Mouse (Mus musculus) myocyte (in vitro differentiated cells): ENCODE measurements at regions not wholly inside any gene's neighbourhood (a gene's known extent, or its start where the extent isn't known, plus 50 kb on each side); places are given as distances from the start of the nearest gene placed in this dataset.
A peak's percentile ranks its signal among the peaks of the same experiment; 100 is the strongest.

Experiments
- H3K27me3 ChIP-seq: one replicate; pipeline ENCODE4 v1.6.1; 2011; ENCODE audit not compliant: control insufficient read depth, insufficient read depth, insufficient read length
- H3K36me3 ChIP-seq: one replicate; pipeline ENCODE4 v1.6.1; 2011; ENCODE audit not compliant: control insufficient read depth, insufficient read depth
- H3K4me2 ChIP-seq: one replicate; pipeline ENCODE4 v1.6.1; 2011; ENCODE audit warnings: low read depth, control low read depth
- H3K4me3 ChIP-seq: one replicate; pipeline ENCODE4 v1.5.1; 2011; ENCODE audit warnings: mild to moderate bottlenecking, control low read depth, moderate library complexity
- H3K79me2 ChIP-seq: one replicate; pipeline ENCODE4 v1.6.1; 2011; ENCODE audit not compliant: control insufficient read depth, insufficient read depth
- H3ac ChIP-seq: one replicate; pipeline ENCODE4 v1.6.1; 2011; ENCODE audit not compliant: control insufficient read depth, insufficient read length
- CEBPB ChIP-seq: IDR thresholded peaks from 2 replicates; pipeline ENCODE4 v1.6.1; 2011; ENCODE audit warnings: mild to moderate bottlenecking, moderate library complexity; ENCODE audit not compliant: poor library complexity, insufficient read depth, severe bottlenecking
- MAX ChIP-seq: IDR thresholded peaks from one replicate; pipeline ENCODE4 v1.6.1; 2011; ENCODE audit warnings: low read depth, mild to moderate bottlenecking, control low read depth
- POLR2A ChIP-seq: IDR thresholded peaks from one replicate; pipeline ENCODE4 v1.6.1; 2011; ENCODE audit warnings: low read depth, mild to moderate bottlenecking, control low read depth, moderate library complexity; ENCODE audit not compliant: insufficient read length
- POLR2AphosphoS2 ChIP-seq: IDR thresholded peaks from one replicate; pipeline ENCODE4 v1.6.1; 2011; ENCODE audit warnings: low read depth, control low read depth; ENCODE audit not compliant: insufficient read length
- REST ChIP-seq: IDR thresholded peaks from one replicate; pipeline ENCODE4 v1.6.1; 2011; ENCODE audit warnings: mild to moderate bottlenecking, control low read depth, moderate library complexity; ENCODE audit not compliant: insufficient read depth, insufficient read length
- TCF12 ChIP-seq: IDR thresholded peaks from one replicate; pipeline ENCODE4 v1.6.1; 2011; ENCODE audit warnings: mild to moderate bottlenecking, control low read depth; ENCODE audit not compliant: poor library complexity, insufficient read depth, severe bottlenecking
- TCF3 ChIP-seq: IDR thresholded peaks from one replicate; pipeline ENCODE4 v1.6.1; 2011; ENCODE audit warnings: low read depth, control low read depth; ENCODE audit not compliant: insufficient read length
- USF1 ChIP-seq: IDR thresholded peaks from one replicate; pipeline ENCODE4 v1.6.1; 2011; ENCODE audit warnings: low read depth, mild to moderate bottlenecking, control low read depth, moderate library complexity

DNA sequence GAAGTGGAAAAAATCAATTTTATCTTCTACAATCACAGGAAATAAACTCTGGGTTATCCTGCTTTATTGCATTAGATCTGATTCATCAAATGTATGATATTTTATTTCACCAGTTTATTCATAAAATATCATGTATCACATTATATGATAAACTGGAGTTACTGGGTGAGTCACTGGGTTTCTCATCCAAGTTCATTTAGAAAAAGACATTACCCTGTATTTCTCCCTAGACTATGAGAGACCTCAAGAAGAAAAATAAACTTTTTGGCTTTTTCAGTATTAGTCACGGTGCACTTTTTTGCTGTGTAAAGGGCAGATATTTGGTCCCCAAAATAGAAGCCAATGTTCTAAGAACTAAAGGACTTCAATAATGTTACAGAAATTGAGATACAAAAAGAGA is 604.8 kb upstream of the Gm8797 start:
- Histone ChIP-seq H3K27me3 (no peaks in the 10 kb centered on the region), H3ac (no peak overlapping the region), H3K79me2 (no peaks in the 10 kb centered on the region), H3K36me3 (no peaks in the 10 kb centered on the region), H3K4me2 (peak overlapping the region; percentile 44), H3K4me3 (no peak overlapping the region)
- no peak for TF ChIP-seq TCF12
- no peak for TF ChIP-seq MAX
- TF ChIP-seq CEBPB, result peak; percentile 17; the same call in 1 of the 2 replicates

DNA sequence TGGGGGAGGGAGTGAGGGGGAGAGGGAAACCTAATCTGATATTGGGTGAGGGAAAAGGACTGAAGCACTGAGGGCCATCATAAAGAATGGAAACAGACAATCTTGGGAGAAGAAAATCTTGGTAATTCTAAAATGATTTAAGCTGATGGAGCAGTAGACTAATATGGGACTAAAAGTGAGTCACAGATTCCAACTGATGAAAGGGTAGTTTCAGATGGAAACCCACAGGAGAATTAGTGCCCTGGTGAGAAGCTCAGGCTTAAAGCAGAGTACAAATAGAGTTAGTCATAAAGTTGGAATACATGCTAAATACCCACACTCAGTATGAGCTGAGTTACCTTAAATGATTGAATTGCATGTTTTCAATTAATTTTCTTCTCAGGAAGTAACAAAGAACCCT is 600.3 kb upstream of the Gm8797 start:
- H3ac ChIP-seq, result no peak overlapping the region
- no peaks in the 10 kb centered on the region for H3K36me3 ChIP-seq
- no peak overlapping the region for H3K4me2 ChIP-seq
- no peak for TF ChIP-seq TCF3
- no peak for TF ChIP-seq USF1
- TF ChIP-seq REST, result no peak
- no peak for TF ChIP-seq POLR2A
- TF ChIP-seq POLR2AphosphoS2, result no peak
- TF ChIP-seq MAX, result no peak
- no peak for TF ChIP-seq CEBPB
- no peaks in the 10 kb centered on the region for H3K27me3 ChIP-seq
- H3K79me2 ChIP-seq, result no peaks in the 10 kb centered on the region
- H3K4me3 ChIP-seq, result no peak overlapping the region
